Mouse (Mus musculus): ENCODE data around the gene Dync1li1. TPM values are rescaled to one million over a fixed set of nuclear protein-coding genes. Genes with fewer than 3 reads are reported as not detected.

The Dync1li1 gene
- total and polyA plus RNA-seq, 2 experiments from 2014 or later = 87.7 to 145 TPM

DNA sequence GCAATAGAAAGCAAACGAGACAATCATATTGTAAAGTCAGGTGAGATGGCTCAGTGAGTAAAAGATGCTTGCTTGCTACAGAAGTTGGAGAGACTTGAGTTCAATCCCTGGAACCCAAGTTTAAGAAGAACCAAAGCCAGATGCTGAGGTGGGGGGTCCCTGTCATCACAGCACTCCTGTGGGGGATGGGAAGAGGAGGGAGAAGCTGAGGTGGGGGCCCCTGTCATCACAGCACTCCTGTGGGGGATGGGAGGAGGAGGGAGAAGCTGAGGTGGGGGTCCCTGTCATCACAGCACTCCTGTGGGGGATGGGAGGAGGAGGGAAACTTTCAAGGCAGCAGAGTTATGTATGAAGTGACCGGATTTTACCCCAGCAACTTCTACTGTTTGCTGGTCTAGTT lies 15.0 kb upstream of the Dync1li1 start:
- TF ChIP-seq CTCF (IDR thresholded peaks at IDR 0.05; ENCODE audit: low read depth) = no peak
- 60% methylated on average over 2 of the region's 2 CpGs for WGBS
- H3K9ac ChIP-seq (replicated peaks; ENCODE audit: low read length) = peak overlapping the region; percentile 58; the same call in 1 of the 2 replicates
- no peak overlapping the region for H3K4me3 ChIP-seq (ENCODE audit: low read length)
- H3K27ac ChIP-seq = peak overlapping the region; percentile 91
- peaks cover 5% of the 10 kb centered on the region for H3K4me1 ChIP-seq (ENCODE audit: insufficient read depth, low read length)
- ATAC-seq = peak; percentile 18; the same call in 1 of the 2 replicates
- H3K4me2 ChIP-seq (ENCODE audit: low read depth, low read length) = peak overlapping the region; percentile 61
- no peak for DNase-seq (ENCODE audit: low spot score)
- H3K27me3 ChIP-seq (ENCODE audit: insufficient read depth, low read length) = no peaks in the 10 kb centered on the region
- no peaks in the 10 kb centered on the region for H3K36me3 ChIP-seq (ENCODE audit: insufficient read depth, low read length)
- H3K9me3 ChIP-seq (ENCODE audit: low read length) = no peaks in the 10 kb centered on the region

DNA sequence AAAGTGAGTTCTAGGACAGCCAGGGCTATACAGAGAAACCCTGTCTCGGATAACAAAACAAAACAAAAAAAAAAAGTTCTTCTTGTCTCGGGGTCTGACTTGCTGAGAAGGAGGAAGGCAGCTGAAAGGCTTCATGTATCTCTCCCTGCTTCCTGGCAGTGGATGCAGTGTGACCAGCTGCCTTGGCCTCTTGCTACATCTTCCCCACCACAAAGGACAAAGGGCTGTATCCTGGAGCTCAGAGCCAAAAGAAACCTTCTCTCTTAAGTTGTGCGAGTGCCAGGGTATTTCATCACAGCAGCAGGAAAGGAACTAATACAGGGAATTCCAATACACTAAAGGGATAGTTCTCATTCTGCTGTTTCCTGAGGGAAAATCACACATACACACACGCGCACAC lies 10.0 kb upstream of the Dync1li1 start:
- Histone ChIP-seq H3K9me3 (ENCODE audit: low read length) (no peaks in the 10 kb centered on the region), H3K4me3 (ENCODE audit: low read length) (no peak overlapping the region), H3K27ac (no peak overlapping the region), H3K36me3 (ENCODE audit: insufficient read depth, low read length) (no peaks in the 10 kb centered on the region), H3K9ac (replicated peaks; ENCODE audit: low read length) (no peak overlapping the region), H3K4me1 (ENCODE audit: insufficient read depth, low read length) (peaks cover 2% of the 10 kb centered on the region), H3K27me3 (ENCODE audit: insufficient read depth, low read length) (no peaks in the 10 kb centered on the region), H3K4me2 (ENCODE audit: low read depth, low read length) (no peak overlapping the region)
- TF ChIP-seq CTCF (IDR thresholded peaks at IDR 0.05; ENCODE audit: low read depth) = no peak
- no peak for DNase-seq (ENCODE audit: low spot score)
- no peak for ATAC-seq
- WGBS = 88% methylated on average over 5 of the region's 5 CpGs

DNA sequence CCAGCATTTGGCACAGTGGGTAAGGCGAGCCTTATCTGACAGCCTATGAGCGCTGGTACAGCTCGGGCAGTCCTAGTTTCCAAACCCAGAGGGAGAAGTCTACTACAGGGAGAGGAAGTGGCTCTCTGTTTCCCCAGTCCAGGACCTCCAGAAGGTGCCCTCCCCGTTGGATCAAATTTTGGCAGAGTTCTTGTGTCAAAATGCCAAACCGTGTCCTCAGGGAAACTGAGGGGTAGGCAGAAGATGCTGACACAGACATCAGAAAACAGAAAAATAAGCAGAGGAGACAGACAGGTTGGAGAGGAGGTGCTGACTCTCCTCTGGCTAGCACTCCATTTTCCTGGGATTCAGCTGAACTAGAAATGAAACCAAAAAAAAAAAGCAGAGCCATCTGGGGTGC lies 8.6 kb upstream of the Dync1li1 start:
- 63% methylated on average over 5 of the region's 5 CpGs for WGBS
- no peak for ATAC-seq
- H3K9ac ChIP-seq (replicated peaks; ENCODE audit: low read length) = no peak overlapping the region

DNA sequence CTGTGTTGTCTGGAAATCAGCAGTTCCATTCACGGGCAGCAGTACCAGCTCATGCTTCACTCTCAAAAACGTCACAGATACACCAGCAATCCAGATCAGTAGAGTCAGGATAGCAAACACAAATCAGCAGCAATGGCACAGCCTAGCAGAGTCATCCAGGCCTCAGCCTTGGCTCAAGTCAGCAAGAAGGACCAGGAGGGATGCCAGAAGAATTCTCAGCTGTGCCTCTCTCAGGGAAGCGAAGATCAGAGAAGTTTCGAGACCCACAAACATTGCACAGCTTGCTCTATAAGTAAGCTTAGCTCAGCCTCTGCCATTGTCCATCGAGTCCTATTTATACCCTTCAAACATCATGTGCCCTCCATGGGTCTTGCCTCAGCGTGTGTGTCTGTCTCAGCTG lies 8.1 kb upstream of the Dync1li1 start:
- Histone ChIP-seq H3K27me3 (ENCODE audit: insufficient read depth, low read length) (no peaks in the 10 kb centered on the region), H3K4me2 (ENCODE audit: low read depth, low read length) (no peak overlapping the region), H3K4me1 (ENCODE audit: insufficient read depth, low read length) (no peaks in the 10 kb centered on the region), H3K9ac (replicated peaks; ENCODE audit: low read length) (no peak overlapping the region), H3K36me3 (ENCODE audit: insufficient read depth, low read length) (no peaks in the 10 kb centered on the region), H3K4me3 (ENCODE audit: low read length) (no peak overlapping the region), H3K9me3 (ENCODE audit: low read length) (no peaks in the 10 kb centered on the region), H3K27ac (no peak overlapping the region)
- ATAC-seq = no peak
- no peak for TF ChIP-seq CTCF (IDR thresholded peaks at IDR 0.05; ENCODE audit: low read depth)
- no peak for DNase-seq (ENCODE audit: low spot score)
- 84% methylated on average over 6 of the region's 6 CpGs for WGBS

More for the DNA sequence above, 8.6 kb upstream of the Dync1li1 start:
- H3K27me3 ChIP-seq (ENCODE audit: insufficient read depth, low read length) = no peaks in the 10 kb centered on the region
- H3K4me2 ChIP-seq (ENCODE audit: low read depth, low read length) = no peak overlapping the region
- H3K27ac ChIP-seq = no peak overlapping the region
- no peak for TF ChIP-seq CTCF (IDR thresholded peaks at IDR 0.05; ENCODE audit: low read depth)
- H3K4me1 ChIP-seq (ENCODE audit: insufficient read depth, low read length) = no peaks in the 10 kb centered on the region
- no peak overlapping the region for H3K4me3 ChIP-seq (ENCODE audit: low read length)
- no peak for DNase-seq (ENCODE audit: low spot score)
- no peaks in the 10 kb centered on the region for H3K36me3 ChIP-seq (ENCODE audit: insufficient read depth, low read length)
- no peaks in the 10 kb centered on the region for H3K9me3 ChIP-seq (ENCODE audit: low read length)

DNA sequence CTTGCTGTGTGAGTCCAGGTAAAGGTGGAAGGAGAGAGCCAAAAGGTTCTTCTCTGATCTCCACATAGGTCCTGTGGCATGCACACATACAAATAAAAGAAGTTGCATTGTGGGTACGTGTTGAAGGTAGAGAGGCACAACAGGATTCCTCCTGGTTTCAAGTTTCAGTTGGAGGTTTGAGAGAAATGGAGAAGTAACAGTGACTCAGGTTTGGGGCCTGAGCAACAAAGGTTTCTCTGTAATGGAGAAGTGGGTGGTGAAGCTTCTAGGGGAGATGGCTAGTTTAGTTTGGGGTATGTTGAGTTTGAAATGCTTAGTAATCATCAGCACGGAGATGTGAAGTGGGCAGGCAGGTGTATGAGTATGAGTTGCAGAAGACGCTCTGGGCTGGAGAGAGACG lies 6.4 kb upstream of the Dync1li1 start:
- ATAC-seq (no peak), DNase-seq (ENCODE audit: low spot score) (no peak)
- H3K9ac ChIP-seq (replicated peaks; ENCODE audit: low read length) = no peak overlapping the region
- no peak overlapping the region for H3K4me2 ChIP-seq (ENCODE audit: low read depth, low read length)
- no peaks in the 10 kb centered on the region for H3K27me3 ChIP-seq (ENCODE audit: insufficient read depth, low read length)
- no peak for TF ChIP-seq CTCF (IDR thresholded peaks at IDR 0.05; ENCODE audit: low read depth)
- H3K9me3 ChIP-seq (ENCODE audit: low read length) = no peaks in the 10 kb centered on the region
- 86% methylated on average over 4 of the region's 4 CpGs for WGBS
- H3K4me3 ChIP-seq (ENCODE audit: low read length) = no peak overlapping the region
- no peaks in the 10 kb centered on the region for H3K36me3 ChIP-seq (ENCODE audit: insufficient read depth, low read length)
- H3K27ac ChIP-seq = no peak overlapping the region
- no peaks in the 10 kb centered on the region for H3K4me1 ChIP-seq (ENCODE audit: insufficient read depth, low read length)

DNA sequence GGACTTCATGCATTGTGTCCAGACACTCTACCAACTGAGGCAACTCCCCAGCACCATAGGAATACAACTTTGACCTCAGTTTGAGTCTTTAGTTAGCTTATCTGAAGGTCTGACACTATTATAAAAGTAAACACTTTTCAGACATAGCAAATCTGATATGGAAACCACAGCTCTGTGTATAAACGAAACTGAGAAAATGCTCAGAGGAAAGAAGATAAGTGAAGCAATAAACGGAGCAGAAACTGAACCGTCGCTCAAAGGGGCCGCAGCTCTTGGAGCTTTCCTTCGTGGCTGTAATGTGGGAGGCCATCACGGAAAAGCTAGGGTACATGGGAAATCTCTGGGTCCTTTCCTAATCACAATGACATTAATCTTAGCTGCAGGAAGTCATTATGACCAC lies 2.3 kb upstream of the Dync1li1 start:
- DNase-seq (ENCODE audit: low spot score) (no peak), ATAC-seq (no peak)
- WGBS = 89% methylated on average over 7 of the region's 7 CpGs
- H3K27ac ChIP-seq = no peak overlapping the region
- no peaks in the 10 kb centered on the region for H3K27me3 ChIP-seq (ENCODE audit: insufficient read depth, low read length)
- H3K4me3 ChIP-seq (ENCODE audit: low read length) = no peak overlapping the region
- no peak overlapping the region for H3K9ac ChIP-seq (replicated peaks; ENCODE audit: low read length)
- H3K4me1 ChIP-seq (ENCODE audit: insufficient read depth, low read length) = peaks cover 15% of the 10 kb centered on the region
- no peak for TF ChIP-seq CTCF (IDR thresholded peaks at IDR 0.05; ENCODE audit: low read depth)
- H3K36me3 ChIP-seq (ENCODE audit: insufficient read depth, low read length) = no peaks in the 10 kb centered on the region
- no peaks in the 10 kb centered on the region for H3K9me3 ChIP-seq (ENCODE audit: low read length)
- no peak overlapping the region for H3K4me2 ChIP-seq (ENCODE audit: low read depth, low read length)

DNA sequence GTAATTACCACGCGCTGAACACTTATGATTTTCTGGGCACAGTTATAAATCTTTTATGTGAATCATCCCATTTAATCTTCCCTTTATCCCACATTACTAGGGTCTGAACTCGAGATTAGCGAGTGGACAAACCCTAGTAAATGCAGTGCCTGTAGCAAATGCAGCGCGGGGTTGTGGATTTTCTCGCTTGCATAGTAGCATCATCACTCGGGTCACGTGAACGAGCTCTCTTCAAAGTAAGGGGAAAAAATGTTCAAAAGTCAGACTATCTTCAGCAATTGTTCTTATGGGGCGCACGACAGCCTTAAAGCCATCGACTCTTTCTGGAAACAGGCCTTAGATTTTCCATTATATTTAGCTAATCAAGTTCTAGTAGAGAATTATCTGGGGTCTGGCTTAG lies 951 bp upstream of the Dync1li1 start:
- no peak for DNase-seq (ENCODE audit: low spot score)
- peak overlapping the region; percentile 98 for H3K4me3 ChIP-seq (ENCODE audit: low read length)
- no peak for TF ChIP-seq CTCF (IDR thresholded peaks at IDR 0.05; ENCODE audit: low read depth)
- ATAC-seq = no peak
- H3K4me2 ChIP-seq (ENCODE audit: low read depth, low read length) = peak overlapping the region; percentile 78
- 68% methylated on average over 13 of the region's 13 CpGs for WGBS
- H3K4me1 ChIP-seq (ENCODE audit: insufficient read depth, low read length) = peaks cover 15% of the 10 kb centered on the region
- peaks cover 5% of the 10 kb centered on the region for H3K36me3 ChIP-seq (ENCODE audit: insufficient read depth, low read length)
- 0 out of 2 replicates have a peak overlapping the region, but pooled peaks have one; percentile 99 for H3K9ac ChIP-seq (replicated peaks; ENCODE audit: low read length)
- peak overlapping the region; percentile 98; the same call in 1 of the 2 replicates for H3K27ac ChIP-seq
- no peaks in the 10 kb centered on the region for H3K27me3 ChIP-seq (ENCODE audit: insufficient read depth, low read length)
- H3K9me3 ChIP-seq (ENCODE audit: low read length) = no peaks in the 10 kb centered on the region
